Mouse (Mus musculus) limb, embryonic 14.5 days (tissue): ENCODE data around the gene Ppp2r5c. TPM values are rescaled to one million over a fixed set of nuclear protein-coding genes. Genes with fewer than 3 reads are reported as not detected.

Experiments
- ATAC-seq: fragments of 200-750 bp; cut with Nextera tagmentation; 2 replicates; pipeline ENCODE4 v1.8.0; 2017; ENCODE audit warnings: low read depth, moderate number of reproducible peaks, moderate TSS enrichment; ENCODE audit not compliant: low FRiP score
- DNase-seq: peaks from one replicate; pipeline ENCODE4 v3.0.0-alpha.2; 2015; ENCODE audit warnings: low spot score
- H3K27ac ChIP-seq: fragments of 300-500 bp; sonication (generic); replicated peaks from 2 replicates; pipeline ENCODE4 v1.5.1; 2014; ENCODE audit warnings: low read depth, mild to moderate bottlenecking, low read length, moderate library complexity, mixed read lengths
- H3K27me3 ChIP-seq: fragments of 300-500 bp; sonication (generic); 2 replicates; pipeline ENCODE4 v1.6.1; 2014; ENCODE audit warnings: low read length, mixed read lengths; ENCODE audit not compliant: control insufficient read depth, insufficient read depth
- H3K36me3 ChIP-seq: fragments of 300-500 bp; sonication (generic); 2 replicates; pipeline ENCODE4 v1.6.1; 2014; ENCODE audit warnings: mild to moderate bottlenecking, low read length, moderate library complexity, mixed read lengths; ENCODE audit not compliant: control insufficient read depth, insufficient read depth
- H3K4me1 ChIP-seq: fragments of 300-500 bp; sonication (generic); 2 replicates; pipeline ENCODE4 v1.6.1; 2014; ENCODE audit warnings: antibody characterized with exemption, low read length, mixed read lengths; ENCODE audit not compliant: control insufficient read depth, insufficient read depth
- H3K4me2 ChIP-seq: fragments of 300-500 bp; sonication (generic); replicated peaks from 2 replicates; pipeline ENCODE4 v1.6.1; 2014; ENCODE audit warnings: low read depth, mild to moderate bottlenecking, low read length, moderate library complexity; ENCODE audit not compliant: severe bottlenecking
- H3K4me3 ChIP-seq: fragments of 300-500 bp; sonication (generic); replicated peaks from 2 replicates; pipeline ENCODE4 v1.5.1; 2014; ENCODE audit warnings: low read length
- H3K9ac ChIP-seq: fragments of 300-500 bp; sonication (generic); 2 replicates; pipeline ENCODE4 v1.6.1; 2014; ENCODE audit warnings: mild to moderate bottlenecking, low read depth, low read length, moderate library complexity; ENCODE audit not compliant: severe bottlenecking
- H3K9me3 ChIP-seq: fragments of 300-500 bp; sonication (generic); 2 replicates; pipeline ENCODE4 v1.6.1; 2016; ENCODE audit warnings: low read length; ENCODE audit not compliant: control insufficient read depth
- POLR2A ChIP-seq: fragments of 200-500 bp; IDR thresholded peaks from 2 replicates; pipeline ENCODE4 v1.8.0; 2012; ENCODE audit warnings: inconsistent platforms, mild to moderate bottlenecking, moderate library complexity, borderline replicate concordance; ENCODE audit not compliant: insufficient read depth, insufficient read length; ENCODE audit errors: extremely low read depth
- WGBS: fragments of 180-500 bp; shearing (Covaris S2); extraction: QIAGEN DNeasy Blood & Tissue Kit; methylation state at CpG from one replicate; pipeline ENCODE4 v1.1.7; 2014; 5-methylcytosine and 5-hydroxymethylcytosine counted together
- polyA plus RNA-seq, 2 experiments: library from polyadenylated mRNA; depleted of rRNA in 1 of 2; stranded (reverse) in 1 of 2; unstranded in 1 of 2; fragments of >200 nt; fragmentation: Nextera tagmentation in 1 of 2; extraction: Ambion mirVana in 1 of 2; gene quantifications; 2 replicates each; pipeline versions ENCODE4 v1.2.1 to v1.2.3; 2012 to 2014

The Ppp2r5c gene
- polyA plus RNA-seq, 2 experiments: 75.2 to 156 TPM

- Histone ChIP-seq H3K27ac (no peak overlapping the region), H3K9me3 (no peaks in the 10 kb centered on the region), H3K4me3 (no peak overlapping the region), H3K4me2 (no peak overlapping the region), H3K4me1 (peaks cover 10% of the 10 kb centered on the region; the same call in 1 of the 2 replicates), H3K36me3 (peaks cover 6% of the 10 kb centered on the region), H3K27me3 (no peaks in the 10 kb centered on the region), H3K9ac (no peak overlapping the region)
- 91% methylated on average over 8 of the region's 8 CpGs for WGBS
- DNase-seq (no peak), ATAC-seq (no peak)
- no peak for TF ChIP-seq POLR2A
Observed at GRCm38 (mm10) chr12:110541001-110541400, 94.1 kb downstream of the Ppp2r5c start.

- H3K27me3 ChIP-seq: no peaks in the 10 kb centered on the region
- H3K4me1 ChIP-seq: peaks cover 10% of the 10 kb centered on the region; the same call in 1 of the 2 replicates
- no peak overlapping the region for H3K27ac ChIP-seq
- no peak overlapping the region for H3K9ac ChIP-seq
- H3K9me3 ChIP-seq: no peaks in the 10 kb centered on the region
- no peak overlapping the region for H3K4me2 ChIP-seq
- DNase-seq: no peak
- H3K4me3 ChIP-seq: no peak overlapping the region
- TF ChIP-seq POLR2A: no peak
- WGBS: 90% methylated on average over 5 of the region's 5 CpGs
- H3K36me3 ChIP-seq: peaks cover 11% of the 10 kb centered on the region
- ATAC-seq: no peak
Observed at GRCm38 (mm10) chr12:110541528-110541927, 94.6 kb downstream of the Ppp2r5c start.

- H3K4me3 ChIP-seq: no peak overlapping the region
- no peaks in the 10 kb centered on the region for H3K27me3 ChIP-seq
- no peak overlapping the region for H3K4me2 ChIP-seq
- 82% methylated on average over 4 of the region's 4 CpGs for WGBS
- peaks cover 42% of the 10 kb centered on the region for H3K36me3 ChIP-seq
- no peak overlapping the region for H3K9ac ChIP-seq
- H3K9me3 ChIP-seq: no peaks in the 10 kb centered on the region
- no peak for ATAC-seq
- H3K4me1 ChIP-seq: no peaks in the 10 kb centered on the region
- no peak overlapping the region for H3K27ac ChIP-seq
- DNase-seq: no peak
- TF ChIP-seq POLR2A: no peak
Observed at GRCm38 (mm10) chr12:110545040-110545701, 98.3 kb downstream of the Ppp2r5c start.

- WGBS: 91% methylated on average over 12 of the region's 12 CpGs
- Histone ChIP-seq H3K9me3 (no peaks in the 10 kb centered on the region), H3K27me3 (no peaks in the 10 kb centered on the region), H3K36me3 (peaks cover 63% of the 10 kb centered on the region), H3K4me2 (no peak overlapping the region), H3K9ac (no peak overlapping the region), H3K4me3 (no peak overlapping the region), H3K27ac (no peak overlapping the region), H3K4me1 (no peaks in the 10 kb centered on the region)
- TF ChIP-seq POLR2A: no peak
- DNase-seq (no peak), ATAC-seq (no peak)
Observed at GRCm38 (mm10) chr12:110547573-110547972, 100.7 kb downstream of the Ppp2r5c start.

- TF ChIP-seq POLR2A: no peak
- DNase-seq (no peak), ATAC-seq (no peak)
- Histone ChIP-seq H3K4me2 (no peak overlapping the region), H3K36me3 (peaks cover 83% of the 10 kb centered on the region), H3K4me1 (no peaks in the 10 kb centered on the region), H3K4me3 (no peak overlapping the region), H3K27ac (no peak overlapping the region), H3K27me3 (no peaks in the 10 kb centered on the region), H3K9me3 (no peaks in the 10 kb centered on the region), H3K9ac (no peak overlapping the region)
- 86% methylated on average over 7 of the region's 7 CpGs for WGBS
Observed at GRCm38 (mm10) chr12:110549437-110550112, 102.7 kb downstream of the Ppp2r5c start.

DNA sequence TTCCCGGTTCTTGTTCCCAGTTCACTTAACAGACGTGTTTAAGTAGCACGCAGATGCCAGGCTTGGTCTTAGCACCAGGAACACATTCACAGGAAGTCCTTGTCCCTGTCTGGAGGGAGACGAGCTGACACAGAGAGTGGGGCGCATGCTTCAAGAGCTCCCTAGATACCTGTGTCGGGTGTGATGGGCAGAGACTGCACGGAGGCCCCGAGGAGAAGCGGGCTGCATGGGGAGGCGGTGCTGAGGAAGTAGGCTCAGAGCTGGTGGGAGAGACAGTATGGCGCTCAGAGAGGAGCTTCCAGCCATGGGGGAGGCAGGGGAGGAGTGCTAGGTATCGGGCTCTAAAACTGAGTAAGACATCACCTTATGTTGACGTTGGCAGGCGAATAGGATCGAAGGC, 103.4 kb downstream of the Ppp2r5c start:
- no peak for ATAC-seq
- Histone ChIP-seq H3K4me1 (no peaks in the 10 kb centered on the region), H3K36me3 (peaks cover 91% of the 10 kb centered on the region), H3K4me3 (no peak overlapping the region), H3K9me3 (no peaks in the 10 kb centered on the region), H3K27me3 (no peaks in the 10 kb centered on the region), H3K9ac (no peak overlapping the region), H3K27ac (no peak overlapping the region), H3K4me2 (no peak overlapping the region)
- WGBS: 94% methylated on average over 15 of the region's 15 CpGs
- no peak for DNase-seq
- no peak for TF ChIP-seq POLR2A
